9 mouse cellular contexts compared by ENCODE assay signal in genomic region chr10:81432169-81432867, GRCm38 (mm10). TPM values are rescaled to one million over a fixed set of nuclear protein-coding genes. Genes with fewer than 3 reads are reported as not detected.
A peak's percentile ranks its signal among the peaks of the same experiment; 100 is the strongest.
DNase-seq lines count a peak whose midpoint lies in the region; ATAC-seq and TF ChIP-seq lines count a peak whose summit lies in the region.
"Had no signal": no experiment of that assay in that cellular context is flagged by ENCODE, and none has a peak within 500 bp of the region (broad histone marks: within the 10 kb centered on the region; RNA-seq: fewer than 3 reads in every experiment).

No protein-coding gene starts in this region.

- no peaks in the 10 kb centered on the region for H3K9me3 ChIP-seq in embryonic facial prominence, embryonic 13.5 days
- no peaks in the 10 kb centered on the region for H3K9me3 ChIP-seq in hindbrain, embryonic 15.5 days
- H3K9me3 ChIP-seq in liver, embryonic 14.5 days (ENCODE audit: control insufficient read depth, low read length), result no peaks in the 10 kb centered on the region
- H3K9me3 ChIP-seq in stomach, embryonic 16.5 days (replicated peaks; ENCODE audit: control insufficient read depth, low read length), result no peaks in the 10 kb centered on the region

- H3K27ac ChIP-seq in left cerebral cortex, adult 2 months, result peak overlapping the region; percentile 29; the same call in 1 of the 2 replicates
- H3K27ac ChIP-seq in embryonic facial prominence, embryonic 13.5 days, result no peak overlapping the region
- H3K27ac ChIP-seq in hindbrain, embryonic 15.5 days (replicated peaks), result peak overlapping the region; percentile 32; the same call in 1 of the 2 replicates
- no peak overlapping the region for H3K27ac ChIP-seq in liver, embryonic 14.5 days
- no peak overlapping the region for H3K27ac ChIP-seq in stomach, embryonic 16.5 days (ENCODE audit: low read length)

- ATAC-seq in embryonic facial prominence, embryonic 13.5 days (ENCODE audit: insufficient number of reproducible peaks, insufficient read depth, low FRiP score, low TSS enrichment, low read depth), result no peak
- ATAC-seq in hindbrain, embryonic 15.5 days (ENCODE audit: low FRiP score, low read depth), result peak; percentile 16
- ATAC-seq in liver, embryonic 14.5 days (ENCODE audit: insufficient read depth), result no peak
- ATAC-seq in stomach, embryonic 16.5 days (ENCODE audit: insufficient read depth, low FRiP score), result no peak
- no peak for ATAC-seq in frontal cortex, adult (ENCODE audit: low TSS enrichment)

- H3K27me3 ChIP-seq in embryonic facial prominence, embryonic 13.5 days, result peaks cover 17% of the 10 kb centered on the region
- peaks cover 12% of the 10 kb centered on the region; the same call in 1 of the 2 replicates for H3K27me3 ChIP-seq in hindbrain, embryonic 15.5 days
- H3K27me3 ChIP-seq in liver, embryonic 14.5 days (ENCODE audit: control insufficient read depth, insufficient read depth, low read length), result peaks cover 27% of the 10 kb centered on the region
- H3K27me3 ChIP-seq in stomach, embryonic 16.5 days (ENCODE audit: control insufficient read depth, insufficient read depth, low read length), result no peaks in the 10 kb centered on the region
- H3K27me3 ChIP-seq: Patski had no signal

- peak in 1 of 2 experiments; percentile 24 for DNase-seq in left cerebral cortex, adult 2 months (ENCODE audit: extremely low spot score in 1 of 2, low spot score in 2 of 2)
- no peak for DNase-seq in left cerebral cortex, adult 8-10 months (ENCODE audit: low spot score in 2 of 2)
- DNase-seq in liver, embryonic 14.5 days (ENCODE audit: low read depth in 3 of 3, low spot score in 3 of 3), result no peak
- no peak for DNase-seq in c-Kit-positive CD71-positive TER-119-positive erythroid progenitor cells, embryonic 14.5 days (ENCODE audit: low spot score)

- intact Hi-C loops in left cerebral cortex, adult 2 months (cut with DNase I), result no loop called here

- no peak overlapping the region for H3K9ac ChIP-seq in embryonic facial prominence, embryonic 13.5 days
- H3K9ac ChIP-seq in hindbrain, embryonic 15.5 days, result peak overlapping the region; percentile 37
- H3K9ac ChIP-seq in liver, embryonic 14.5 days (replicated peaks), result no peak overlapping the region
- no peak overlapping the region for H3K9ac ChIP-seq in stomach, embryonic 16.5 days (ENCODE audit: low read length)

- TF ChIP-seq EP300 in liver, embryonic 14.5 days (IDR thresholded peaks at IDR 0.05; ENCODE audit: low read depth), result no peak

- TF ChIP-seq CTCF in left cerebral cortex, adult 2 months (IDR thresholded peaks at IDR 0.05), result peak; percentile 16
- TF ChIP-seq CTCF in liver, embryonic 14.5 days (IDR thresholded peaks at IDR 0.05; ENCODE audit: low read depth), result no peak

- H3K36me3 ChIP-seq in embryonic facial prominence, embryonic 13.5 days, result no peaks in the 10 kb centered on the region
- H3K36me3 ChIP-seq in hindbrain, embryonic 15.5 days, result no peaks in the 10 kb centered on the region
- no peaks in the 10 kb centered on the region for H3K36me3 ChIP-seq in liver, embryonic 14.5 days (replicated peaks; ENCODE audit: control insufficient read depth, insufficient read depth, low read depth)
- H3K36me3 ChIP-seq in stomach, embryonic 16.5 days (ENCODE audit: control insufficient read depth, insufficient read depth, low read length), result no peaks in the 10 kb centered on the region

- H3K4me2 ChIP-seq in embryonic facial prominence, embryonic 13.5 days, result peak overlapping the region; percentile 58
- peak overlapping the region; percentile 61 for H3K4me2 ChIP-seq in hindbrain, embryonic 15.5 days
- H3K4me2 ChIP-seq in liver, embryonic 14.5 days (ENCODE audit: low read depth), result peak overlapping the region; percentile 44
- H3K4me2 ChIP-seq in stomach, embryonic 16.5 days (ENCODE audit: low read depth, low read length), result peak overlapping the region; percentile 45

- 62% methylated on average over 21 of the region's 21 CpGs for WGBS in embryonic facial prominence, embryonic 13.5 days
- 63% methylated on average over 21 of the region's 21 CpGs for WGBS in hindbrain, embryonic 15.5 days
- WGBS in liver, embryonic 14.5 days (ENCODE audit: insufficient replicate concordance), result 55% methylated on average over 21 of the region's 21 CpGs
- WGBS in stomach, embryonic 16.5 days, result 61% methylated on average over 21 of the region's 21 CpGs

- peaks cover 41% of the 10 kb centered on the region for H3K4me1 ChIP-seq in embryonic facial prominence, embryonic 13.5 days
- H3K4me1 ChIP-seq in hindbrain, embryonic 15.5 days (replicated peaks), result peaks cover 46% of the 10 kb centered on the region
- H3K4me1 ChIP-seq in liver, embryonic 14.5 days (replicated peaks; ENCODE audit: control insufficient read depth in 2 of 2, insufficient read depth in 2 of 2, low read length in 1 of 2), result peaks cover 4 to 8% of the 10 kb centered on the region in 2 experiments
- peaks cover 29% of the 10 kb centered on the region for H3K4me1 ChIP-seq in stomach, embryonic 16.5 days (ENCODE audit: control insufficient read depth, insufficient read depth, low read length)

- H3K4me3 ChIP-seq in left cerebral cortex, adult 2 months, result peak overlapping the region; percentile 22
- peak overlapping the region; percentile 27; the same call in 1 of the 2 replicates for H3K4me3 ChIP-seq in embryonic facial prominence, embryonic 13.5 days
- peak overlapping the region; percentile 30 for H3K4me3 ChIP-seq in hindbrain, embryonic 15.5 days
- no peak overlapping the region for H3K4me3 ChIP-seq in liver, embryonic 14.5 days (ENCODE audit: insufficient read depth in 1 of 2, low read depth in 2 of 2, low read length in 2 of 2)
- H3K4me3 ChIP-seq in stomach, embryonic 16.5 days (replicated peaks; ENCODE audit: low read length), result peak overlapping the region; percentile 18; the same call in 1 of the 2 replicates

RNA-seq across cellular contexts. Expression of gene Nfic, which starts 23.1 kb away (rescaled TPM):
- total RNA-seq in left cerebral cortex, adult 2 months (2021), result 10 to 100 TPM; 93.4 to 94.9 TPM
- 10 to 100 TPM; 83.3 to 98.1 (median 85.4) TPM for total RNA-seq in left cerebral cortex, adult 8-10 months (2022)
- 87.0 and 96.1 TPM in 2 replicates for polyA plus RNA-seq in embryonic facial prominence, embryonic 13.5 days (2015; fragmentation: Nextera tagmentation; extraction: Ambion mirVana)
- polyA plus RNA-seq in hindbrain, embryonic 15.5 days (2015; fragmentation: Nextera tagmentation; extraction: Ambion mirVana), result 26.6 and 28.0 TPM in 2 replicates
- polyA plus RNA-seq in liver, embryonic 14.5 days (2012; rRNA removed), result 1.2 and 1.3 TPM in 2 replicates
- 4.6 and 7.3 TPM in 2 replicates for polyA plus RNA-seq in liver, embryonic 14.5 days (2014; fragmentation: Nextera tagmentation; extraction: Ambion mirVana)
- polyA plus RNA-seq in stomach, embryonic 16.5 days (2015; fragmentation: Nextera tagmentation; extraction: Ambion mirVana), result 74.8 and 82.5 TPM in 2 replicates

RNA-seq across cellular contexts. Expression of gene Smim24, which starts 39.5 kb away (rescaled TPM):
- 1 to 10 TPM; 1.3 to 1.4 TPM for total RNA-seq in left cerebral cortex, adult 2 months (2021)
- total RNA-seq in left cerebral cortex, adult 8-10 months (2022), result 1 to 10 TPM in 2 of 4 experiments, under 1 TPM in 2; 0.50 to 1.6 (median 0.84) TPM
- polyA plus RNA-seq in embryonic facial prominence, embryonic 13.5 days (2015; fragmentation: Nextera tagmentation; extraction: Ambion mirVana), result 3.1 and 7.1 TPM in 2 replicates
- 1.4 and 1.8 TPM in 2 replicates for polyA plus RNA-seq in hindbrain, embryonic 15.5 days (2015; fragmentation: Nextera tagmentation; extraction: Ambion mirVana)
- polyA plus RNA-seq in liver, embryonic 14.5 days (2012; rRNA removed), result 1.6 and 1.9 TPM in 2 replicates
- polyA plus RNA-seq in liver, embryonic 14.5 days (2014; fragmentation: Nextera tagmentation; extraction: Ambion mirVana), result 1.7 and 1.8 TPM in 2 replicates
- polyA plus RNA-seq in stomach, embryonic 16.5 days (2015; fragmentation: Nextera tagmentation; extraction: Ambion mirVana), result 61.8 and 65.3 TPM in 2 replicates

RNA-seq across cellular contexts. Expression of gene Gm48552, which starts 43.5 kb away (rescaled TPM):
- 1 to 10 TPM; 5.1 to 7.1 TPM for total RNA-seq in left cerebral cortex, adult 2 months (2021)
- 1 to 10 TPM; 2.5 to 3.3 (median 2.6) TPM for total RNA-seq in left cerebral cortex, adult 8-10 months (2022)
- polyA plus RNA-seq in embryonic facial prominence, embryonic 13.5 days (2015; fragmentation: Nextera tagmentation; extraction: Ambion mirVana), result 1.2 and 1.5 TPM in 2 replicates
- 2.1 and 2.7 TPM in 2 replicates for polyA plus RNA-seq in hindbrain, embryonic 15.5 days (2015; fragmentation: Nextera tagmentation; extraction: Ambion mirVana)
- polyA plus RNA-seq in liver, embryonic 14.5 days (2012; rRNA removed), result 0.78 and 0.90 TPM in 2 replicates
- polyA plus RNA-seq in liver, embryonic 14.5 days (2014; fragmentation: Nextera tagmentation; extraction: Ambion mirVana), result 0.21 and 0.36 TPM in 2 replicates
- 1.3 and 1.5 TPM in 2 replicates for polyA plus RNA-seq in stomach, embryonic 16.5 days (2015; fragmentation: Nextera tagmentation; extraction: Ambion mirVana)

RNA-seq across cellular contexts. Expression of gene Gm48551, which starts 48.1 kb away (rescaled TPM):
- 1 to 10 TPM; 2.0 to 3.4 TPM for total RNA-seq in left cerebral cortex, adult 2 months (2021)
- 1 to 10 TPM; 2.0 to 5.2 (median 4.0) TPM for total RNA-seq in left cerebral cortex, adult 8-10 months (2022)
- 4.1 and 5.0 TPM in 2 replicates for polyA plus RNA-seq in embryonic facial prominence, embryonic 13.5 days (2015; fragmentation: Nextera tagmentation; extraction: Ambion mirVana)
- polyA plus RNA-seq in hindbrain, embryonic 15.5 days (2015; fragmentation: Nextera tagmentation; extraction: Ambion mirVana), result 6.2 and 6.6 TPM in 2 replicates
- 1.0 and 1.7 TPM in 2 replicates for polyA plus RNA-seq in liver, embryonic 14.5 days (2012; rRNA removed)
- polyA plus RNA-seq in liver, embryonic 14.5 days (2014; fragmentation: Nextera tagmentation; extraction: Ambion mirVana), result 0.37 and 0.47 TPM in 2 replicates
- 3.0 and 3.8 TPM in 2 replicates for polyA plus RNA-seq in stomach, embryonic 16.5 days (2015; fragmentation: Nextera tagmentation; extraction: Ambion mirVana)

RNA-seq across cellular contexts. Expression of gene Dohh, which starts 48.1 kb away (rescaled TPM):
- 10 to 100 TPM; 87.1 to 95.1 TPM for total RNA-seq in left cerebral cortex, adult 2 months (2021)
- total RNA-seq in left cerebral cortex, adult 8-10 months (2022), result 10 to 100 TPM; 81.4 to 89.7 (median 85.5) TPM
- 67.8 and 71.8 TPM in 2 replicates for polyA plus RNA-seq in embryonic facial prominence, embryonic 13.5 days (2015; fragmentation: Nextera tagmentation; extraction: Ambion mirVana)
- polyA plus RNA-seq in hindbrain, embryonic 15.5 days (2015; fragmentation: Nextera tagmentation; extraction: Ambion mirVana), result 92.2 and 94.0 TPM in 2 replicates
- polyA plus RNA-seq in liver, embryonic 14.5 days (2012; rRNA removed), result 29.8 and 32.2 TPM in 2 replicates
- 35.0 and 39.7 TPM in 2 replicates for polyA plus RNA-seq in liver, embryonic 14.5 days (2014; fragmentation: Nextera tagmentation; extraction: Ambion mirVana)
- 77.4 and 79.6 TPM in 2 replicates for polyA plus RNA-seq in stomach, embryonic 16.5 days (2015; fragmentation: Nextera tagmentation; extraction: Ambion mirVana)

Comparison
In these comparisons a context has a peak if more than half of its experiments do, and no peak if none do; other contexts are left out.
1. H3K27ac ChIP-seq: peak in left cerebral cortex, adult 2 months (single experiment) and hindbrain, embryonic 15.5 days (single experiment); none in embryonic facial prominence, embryonic 13.5 days (single experiment), liver, embryonic 14.5 days (single experiment) and stomach, embryonic 16.5 days (single experiment).
2. H3K4me3 ChIP-seq: peak in left cerebral cortex, adult 2 months (single experiment), embryonic facial prominence, embryonic 13.5 days (single experiment), hindbrain, embryonic 15.5 days (single experiment) and stomach, embryonic 16.5 days (single experiment); none in liver, embryonic 14.5 days (0 of 2).
3. Peak in every context shown above with its lines, with median percentiles within 50 percentile points of each other: H3K4me2 ChIP-seq.